Mouse (Mus musculus) testis, postnatal 14 days (tissue): ENCODE data around the gene Prr30.
"Not testable (repeated sequence)": the region's sequence is repeated elsewhere in the genome, so short reads cannot be mapped to it uniquely, and the experiment has no call there.

Experiments used
- DNase-seq: peaks from one replicate; pipeline ENCODE4 v3.0.0; 2021; ENCODE audit warnings: low spot score

Prr30 gene

GRCm38 (mm10) chr14:101200230-101200629, at the start of gene Prr30:
Prr30 (minus strand) TSS chr14:101200330.
- DNase-seq: no peak

GRCm38 (mm10) chr14:101246793-101247192, 46.7 kb upstream of the Prr30 start:
- DNase-seq: no peak

GRCm38 (mm10) chr14:101245706-101246105, 45.6 kb upstream of the Prr30 start:
- no peak for DNase-seq

GRCm38 (mm10) chr14:101244441-101244840, 44.3 kb upstream of the Prr30 start:
- not testable (repeated sequence) for DNase-seq

GRCm38 (mm10) chr14:101237965-101238364, 37.8 kb upstream of the Prr30 start:
- DNase-seq: no peak

- DNase-seq: no peak
These were observed 28.9 kb upstream of the Prr30 start for GRCm38 (mm10) chr14:101229068-101229467.

- no peak for DNase-seq
These were observed 22.2 kb upstream of the Prr30 start for GRCm38 (mm10) chr14:101222319-101222718.

GRCm38 (mm10) chr14:101172258-101172657, 27.9 kb downstream of the Prr30 start:
- DNase-seq: no peak
